Mouse (Mus musculus) heart, postnatal 0 days (tissue): Measurements from ENCODE around the gene Gmds. TPM values are rescaled to one million over a fixed set of nuclear protein-coding genes. Genes with fewer than 3 reads are reported as not detected.

Source experiments
- ATAC-seq: fragments of 200-750 bp; cut with Nextera tagmentation; 2 replicates; pipeline ENCODE4 v1.8.0; 2017; ENCODE audit warnings: low read depth, moderate number of reproducible peaks, moderate library complexity; ENCODE audit not compliant: insufficient read depth
- DNase-seq: peaks from one replicate; pipeline ENCODE4 v3.0.0-alpha.2; 2016; ENCODE audit warnings: low spot score
- H3K27ac ChIP-seq: fragments of 300-500 bp; sonication (generic); 2 replicates; pipeline ENCODE4 v1.5.1; 2014; ENCODE audit warnings: low read depth, mild to moderate bottlenecking
- H3K27me3 ChIP-seq: fragments of 300-500 bp; sonication (generic); 2 replicates; pipeline ENCODE4 v1.6.1; 2014; ENCODE audit warnings: low read length, mixed read lengths; ENCODE audit not compliant: control insufficient read depth, insufficient read depth
- H3K36me3 ChIP-seq: fragments of 300-500 bp; sonication (generic); replicated peaks from 2 replicates; pipeline ENCODE4 v1.6.1; 2014; ENCODE audit warnings: low read length, mixed read lengths; ENCODE audit not compliant: control insufficient read depth, insufficient read depth
- H3K4me1 ChIP-seq: fragments of 300-500 bp; sonication (generic); 2 replicates; pipeline ENCODE4 v1.6.1; 2014; ENCODE audit warnings: antibody characterized with exemption; ENCODE audit not compliant: control insufficient read depth, insufficient read depth
- H3K4me2 ChIP-seq: fragments of 300-500 bp; sonication (generic); 2 replicates; pipeline ENCODE4 v1.6.1; 2014; ENCODE audit warnings: low read depth, mild to moderate bottlenecking, low read length, moderate library complexity
- H3K4me3 ChIP-seq: fragments of 300-500 bp; sonication (generic); 2 replicates; pipeline ENCODE4 v1.5.1; 2014; ENCODE audit warnings: low read depth, low read length
- H3K9ac ChIP-seq: fragments of 300-500 bp; sonication (generic); replicated peaks from 2 replicates; pipeline ENCODE4 v1.6.1; 2014; ENCODE audit warnings: low read depth, low read length, mixed read lengths
- H3K9me3 ChIP-seq: fragments of 300-500 bp; sonication (generic); replicated peaks from 2 replicates; pipeline ENCODE4 v1.6.1; 2016; ENCODE audit warnings: low read length; ENCODE audit not compliant: control insufficient read depth
- CTCF ChIP-seq: IDR thresholded peaks from 2 replicates; pipeline ENCODE4 v1.5.1; 2016; ENCODE audit warnings: antibody characterized with exemption, control low read depth, low read depth
- EP300 ChIP-seq: IDR thresholded peaks from 2 replicates; pipeline ENCODE4 v1.6.1; 2016; ENCODE audit warnings: antibody characterized with exemption, low read depth
- WGBS: fragments of 180-500 bp; shearing (Covaris S2); extraction: QIAGEN DNeasy Blood & Tissue Kit; methylation state at CpG from one replicate; pipeline ENCODE4 v1.1.7; 2014; 5-methylcytosine and 5-hydroxymethylcytosine counted together
- polyA plus RNA-seq: library from polyadenylated mRNA; unstranded; fragments of >200 nt; fragmentation: Nextera tagmentation; extraction: Ambion mirVana; gene quantifications from 2 replicates; pipeline ENCODE4 v1.2.1, GENCODE M21; 2015
- total RNA-seq: library from RNA; depleted of rRNA; stranded (reverse); fragments of >200 nt; gene quantifications from 2 replicates; pipeline ENCODE4 v1.2.3, GENCODE M21; 2014; ENCODE audit warnings: low replicate concordance

Gmds gene
- total and polyA plus RNA-seq, 2 experiments from 2014 or later, result 1.3 to 13.0 TPM

- H3K4me2 ChIP-seq, result no peak overlapping the region
- H3K4me3 ChIP-seq, result no peak overlapping the region
- H3K9ac ChIP-seq, result no peak overlapping the region
- peaks cover 12% of the 10 kb centered on the region for H3K4me1 ChIP-seq
- no peak for TF ChIP-seq CTCF
- peak; percentile 6; the same call in 1 of the 2 replicates for TF ChIP-seq EP300
- ATAC-seq (peak; percentile 39; the same call in 1 of the 2 replicates), DNase-seq (no peak)
- H3K27me3 ChIP-seq, result no peaks in the 10 kb centered on the region
- peak overlapping the region; percentile 51 for H3K27ac ChIP-seq
- no peaks in the 10 kb centered on the region for H3K9me3 ChIP-seq
- no peaks in the 10 kb centered on the region for H3K36me3 ChIP-seq
Measured at GRCm38 (mm10) chr13:32019256-32019620, 319.3 kb downstream of the Gmds start.

- Histone ChIP-seq H3K36me3 (no peaks in the 10 kb centered on the region), H3K9me3 (no peaks in the 10 kb centered on the region), H3K4me3 (no peak overlapping the region), H3K9ac (no peak overlapping the region), H3K4me2 (no peak overlapping the region), H3K27ac (peak overlapping the region; percentile 51), H3K27me3 (no peaks in the 10 kb centered on the region), H3K4me1 (peaks cover 12% of the 10 kb centered on the region)
- 22% methylated on average over 4 of the region's 4 CpGs for WGBS
- DNase-seq, result peak; percentile 81
- ATAC-seq, result peak; percentile 91
- TF ChIP-seq EP300 (peak; percentile 32; the same call in 1 of the 2 replicates), CTCF (no peak)
Measured at GRCm38 (mm10) chr13:32018518-32019255, 319.9 kb downstream of the Gmds start.

- Histone ChIP-seq H3K9ac (no peak overlapping the region), H3K27me3 (no peaks in the 10 kb centered on the region), H3K36me3 (no peaks in the 10 kb centered on the region), H3K27ac (peak overlapping the region; percentile 65), H3K4me3 (no peak overlapping the region), H3K4me2 (no peak overlapping the region; the same call in 1 of the 2 replicates), H3K9me3 (no peaks in the 10 kb centered on the region), H3K4me1 (no peaks in the 10 kb centered on the region)
- no peak for TF ChIP-seq CTCF
- no peak for TF ChIP-seq EP300
- ATAC-seq (peak; percentile 44; the same call in 1 of the 2 replicates), DNase-seq (peak; percentile 57)
- WGBS, result 25% methylated on average over 4 of the region's 4 CpGs
Measured at GRCm38 (mm10) chr13:32008802-32009201, 329.7 kb downstream of the Gmds start.

- no peaks in the 10 kb centered on the region for H3K27me3 ChIP-seq
- WGBS, result 43% methylated on average over 7 of the region's 7 CpGs
- TF ChIP-seq EP300 (no peak), CTCF (no peak)
- no peaks in the 10 kb centered on the region for H3K4me1 ChIP-seq
- DNase-seq (no peak), ATAC-seq (no peak)
- peak overlapping the region; percentile 13; the same call in 1 of the 2 replicates for H3K4me3 ChIP-seq
- H3K36me3 ChIP-seq, result no peaks in the 10 kb centered on the region
- peak overlapping the region; percentile 65 for H3K27ac ChIP-seq
- no peak overlapping the region for H3K9ac ChIP-seq
- H3K4me2 ChIP-seq, result peak overlapping the region; percentile 46
- no peaks in the 10 kb centered on the region for H3K9me3 ChIP-seq
Measured at GRCm38 (mm10) chr13:32008116-32008641, 330.4 kb downstream of the Gmds start.

GRCm38 (mm10) chr13:31993391-31993790, 345.1 kb downstream of the Gmds start:
- H3K9ac ChIP-seq, result no peak overlapping the region
- H3K27ac ChIP-seq, result no peak overlapping the region
- H3K4me1 ChIP-seq, result peaks cover 9% of the 10 kb centered on the region; the same call in 1 of the 2 replicates
- H3K4me2 ChIP-seq, result no peak overlapping the region
- no peaks in the 10 kb centered on the region for H3K36me3 ChIP-seq
- H3K4me3 ChIP-seq, result no peak overlapping the region
- 88% methylated on average over 4 of the region's 4 CpGs for WGBS
- peaks cover 4% of the 10 kb centered on the region; the same call in 1 of the 2 replicates for H3K9me3 ChIP-seq
- TF ChIP-seq EP300 (no peak), CTCF (no peak)
- DNase-seq, result no peak
- no peaks in the 10 kb centered on the region for H3K27me3 ChIP-seq
- ATAC-seq, result no peak
